Mouse (Mus musculus): ENCODE measurements at regions not wholly inside any gene's neighbourhood (a gene's known extent, or its start where the extent isn't known, plus 50 kb on each side); places are given as distances from the start of the nearest gene placed in this dataset.

DNA sequence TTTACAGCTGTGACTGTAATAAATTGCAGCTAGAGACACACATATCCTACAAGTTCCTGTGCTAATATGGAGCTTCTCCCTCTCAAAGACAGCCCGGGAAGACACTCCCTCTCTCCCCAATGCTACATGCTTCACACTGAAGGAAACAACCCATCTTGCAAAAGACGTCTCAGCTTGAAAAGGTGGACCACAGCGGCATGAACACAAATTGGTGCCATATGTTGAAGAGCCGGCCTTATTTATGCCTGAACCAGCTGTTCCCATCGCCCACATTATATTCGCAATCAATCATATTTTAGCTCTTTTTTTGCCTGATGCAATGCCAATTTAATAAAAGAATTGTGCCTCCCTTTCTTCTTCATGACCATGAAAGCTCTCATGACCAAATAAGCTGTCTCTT is 135.8 kb upstream of the Mast4 start:
- DNase-seq, result no peak

- DNase-seq, result no peak
Observed at GRCm38 (mm10) chr13:103460499-103460898, 126.2 kb upstream of the Mast4 start.

- no peak for DNase-seq
Observed at GRCm38 (mm10) chr13:103459486-103460147, 125.3 kb upstream of the Mast4 start.

GRCm38 (mm10) chr13:103452837-103453236 is 118.5 kb upstream of the Mast4 start:
- DNase-seq, result no peak

- no peak for DNase-seq
Observed at GRCm38 (mm10) chr13:103430589-103430988, 96.3 kb upstream of the Mast4 start.

- DNase-seq, result no peak
Observed at GRCm38 (mm10) chr13:103424011-103424410, 89.7 kb upstream of the Mast4 start.

DNA sequence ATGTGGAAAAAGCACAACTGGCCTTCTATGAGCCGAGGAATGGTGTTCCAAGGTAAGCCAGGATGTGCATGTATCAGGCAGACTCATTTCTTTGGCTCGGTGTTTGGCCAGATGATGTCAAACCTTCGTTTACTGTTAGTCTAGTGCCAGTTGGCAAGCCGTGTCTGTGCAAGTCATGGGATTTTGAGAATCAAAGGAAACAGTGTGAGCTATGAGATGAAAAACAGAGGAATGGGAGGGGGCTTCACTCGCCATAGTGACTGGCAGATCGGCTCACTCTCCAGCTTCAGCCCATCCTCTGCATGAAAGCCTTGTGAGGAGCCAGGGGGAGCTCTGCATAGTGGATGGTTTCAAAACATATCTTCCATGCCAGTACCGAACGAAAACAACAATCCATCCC is 89.1 kb upstream of the Mast4 start:
- DNase-seq, result no peak

- no peak for DNase-seq
Observed at GRCm38 (mm10) chr13:103422997-103423396, 88.7 kb upstream of the Mast4 start.

GRCm38 (mm10) chr13:103419146-103419545 is 84.8 kb upstream of the Mast4 start:
- no peak for DNase-seq

DNA sequence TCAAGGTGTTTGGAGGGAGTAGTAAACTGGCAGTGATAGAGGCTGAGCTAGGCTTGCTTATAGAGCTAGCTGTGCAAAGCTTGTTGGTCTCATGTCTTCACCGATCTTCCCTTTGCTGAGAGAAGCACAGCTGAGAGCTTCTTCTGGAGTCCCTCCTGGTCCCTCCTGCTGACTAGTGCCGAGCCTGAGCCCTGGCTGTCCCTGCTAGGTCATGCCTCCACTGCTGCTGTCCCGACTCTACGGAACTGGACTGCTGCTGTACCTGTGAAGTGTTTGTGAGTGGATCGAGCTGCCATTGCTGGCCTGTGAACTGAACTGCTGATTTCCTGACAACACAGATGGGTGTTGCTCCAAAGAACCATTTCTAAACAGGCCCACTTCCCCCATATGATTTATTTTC is 83.0 kb upstream of the Mast4 start:
- no peak for DNase-seq

- DNase-seq, result no peak
Observed at GRCm38 (mm10) chr13:103415335-103415734, 81.0 kb upstream of the Mast4 start.

- DNase-seq, result no peak
Observed at GRCm38 (mm10) chr13:103412566-103412965, 78.3 kb upstream of the Mast4 start.

DNA sequence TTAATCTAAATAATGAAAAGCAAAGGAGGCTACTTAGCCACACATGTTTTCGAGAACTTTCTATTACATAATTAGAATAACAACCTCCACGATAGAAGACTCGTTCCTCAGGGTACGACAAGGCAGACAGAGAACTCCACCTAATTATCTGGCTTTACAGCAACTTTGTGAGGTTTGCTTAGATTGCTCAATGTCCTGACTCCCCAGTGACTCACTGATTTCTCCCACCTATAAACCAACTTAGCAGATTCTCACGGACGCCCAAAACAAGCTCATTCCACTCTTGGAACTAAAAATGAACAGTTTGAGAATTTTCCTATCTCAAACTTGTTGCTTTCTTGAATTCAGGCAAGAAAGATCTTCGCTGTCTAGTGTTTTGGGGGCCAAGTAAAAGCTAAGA is 75.0 kb upstream of the Mast4 start:
- DNase-seq, result no peak

GRCm38 (mm10) chr13:103396526-103397020 is 62.3 kb upstream of the Mast4 start:
- DNase-seq, result no peak

- no peak for DNase-seq
Observed at GRCm38 (mm10) chr13:103396099-103396498, 61.8 kb upstream of the Mast4 start.

- no peak for DNase-seq
Observed at GRCm38 (mm10) chr13:103392581-103392980, 58.3 kb upstream of the Mast4 start.

GRCm38 (mm10) chr13:103391396-103391795 is 57.1 kb upstream of the Mast4 start:
- DNase-seq, result peak; percentile 26

GRCm38 (mm10) chr13:103390991-103391390 is 56.7 kb upstream of the Mast4 start:
- DNase-seq, result peak; percentile 56

DNA sequence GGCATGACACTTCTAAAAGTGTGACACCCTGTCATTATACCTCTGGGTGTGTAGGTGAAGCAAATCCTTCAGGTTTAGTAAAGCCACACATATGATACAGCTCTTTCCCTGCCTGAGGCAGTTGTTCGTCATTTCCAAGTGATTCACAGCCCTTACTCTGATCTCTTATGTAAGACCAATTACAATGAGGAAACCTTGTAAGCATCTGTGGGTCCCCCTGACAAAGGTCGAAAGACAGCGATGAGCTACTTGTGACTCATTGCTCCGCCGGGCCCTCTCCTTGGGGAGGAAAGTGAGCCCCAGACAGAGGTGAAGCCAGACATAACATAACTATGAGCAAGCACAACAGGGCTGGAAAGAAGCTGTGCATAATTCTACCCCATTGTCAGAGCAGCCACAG is 52.7 kb upstream of the Mast4 start:
- peak; percentile 79 for DNase-seq

Measured in adrenal gland, adult 8-10 months (tissue).